Mouse (Mus musculus) embryonic facial prominence, embryonic 11.5 days (tissue): ENCODE data around the gene Gtpbp6. TPM values are rescaled to one million over a fixed set of nuclear protein-coding genes. Genes with fewer than 3 reads are reported as not detected.
"Not testable (repeated sequence)": the region's sequence is repeated elsewhere in the genome, so short reads cannot be mapped to it uniquely, and the experiment has no call there.

Experiments used
- ATAC-seq: fragments of 200-750 bp; cut with Nextera tagmentation; replicated peaks from 2 replicates; pipeline ENCODE4 v1.8.0; 2017; ENCODE audit warnings: low read depth; ENCODE audit not compliant: insufficient number of reproducible peaks, low FRiP score, low TSS enrichment
- DNase-seq: peaks from one replicate; pipeline ENCODE4 v3.0.0-alpha.2; 2015; ENCODE audit warnings: low spot score
- H3K27ac ChIP-seq: fragments of 300-500 bp; sonication (generic); replicated peaks from 2 replicates; pipeline ENCODE4 v1.5.1; 2014; ENCODE audit warnings: mild to moderate bottlenecking, low read depth, low read length, control low read depth
- H3K27me3 ChIP-seq: fragments of 300-500 bp; sonication (generic); 2 replicates; pipeline ENCODE4 v1.6.1; 2014; ENCODE audit warnings: mild to moderate bottlenecking, low read length, moderate library complexity, mixed read lengths; ENCODE audit not compliant: control insufficient read depth, insufficient read depth
- H3K36me3 ChIP-seq: fragments of 300-500 bp; sonication (generic); replicated peaks from 2 replicates; pipeline ENCODE4 v1.6.1; 2014; ENCODE audit warnings: low read depth, mild to moderate bottlenecking, low read length, moderate library complexity, mixed read lengths; ENCODE audit not compliant: control insufficient read depth, insufficient read depth
- H3K4me1 ChIP-seq: fragments of 300-500 bp; sonication (generic); 2 replicates; pipeline ENCODE4 v1.6.1; 2014; ENCODE audit warnings: low read length, mixed read lengths; ENCODE audit not compliant: control insufficient read depth, insufficient read depth
- H3K4me2 ChIP-seq: fragments of 300-500 bp; sonication (generic); 2 replicates; pipeline ENCODE4 v1.6.1; 2014; ENCODE audit warnings: low read depth, mild to moderate bottlenecking, control low read depth, low read length, moderate library complexity
- H3K4me3 ChIP-seq: fragments of 300-500 bp; sonication (generic); 2 replicates; pipeline ENCODE4 v1.5.1; 2014; ENCODE audit warnings: low read depth, low read length, control low read depth
- H3K9ac ChIP-seq: fragments of 300-500 bp; sonication (generic); replicated peaks from 2 replicates; pipeline ENCODE4 v1.6.1; 2014; ENCODE audit warnings: mild to moderate bottlenecking, control low read depth, low read length
- H3K9me3 ChIP-seq: fragments of 300-500 bp; sonication (generic); replicated peaks from 2 replicates; pipeline ENCODE4 v1.6.1; 2016; ENCODE audit warnings: mild to moderate bottlenecking, low read length, inconsistent platforms, mixed read lengths; ENCODE audit not compliant: control insufficient read depth
- WGBS: fragments of 180-500 bp; shearing (Covaris S2); extraction: QIAGEN DNeasy Blood & Tissue Kit; methylation state at CpG from one replicate; pipeline ENCODE4 v1.1.7; 2014; 5-methylcytosine and 5-hydroxymethylcytosine counted together
- polyA plus RNA-seq: library from polyadenylated mRNA; unstranded; fragments of >200 nt; fragmentation: Nextera tagmentation; extraction: Ambion mirVana; gene quantifications from 2 replicates; pipeline ENCODE4 v1.2.1, GENCODE M21; 2014

The Gtpbp6 gene
- polyA plus RNA-seq, 1 experiment from 2014 or later: 20.9 TPM

DNA sequence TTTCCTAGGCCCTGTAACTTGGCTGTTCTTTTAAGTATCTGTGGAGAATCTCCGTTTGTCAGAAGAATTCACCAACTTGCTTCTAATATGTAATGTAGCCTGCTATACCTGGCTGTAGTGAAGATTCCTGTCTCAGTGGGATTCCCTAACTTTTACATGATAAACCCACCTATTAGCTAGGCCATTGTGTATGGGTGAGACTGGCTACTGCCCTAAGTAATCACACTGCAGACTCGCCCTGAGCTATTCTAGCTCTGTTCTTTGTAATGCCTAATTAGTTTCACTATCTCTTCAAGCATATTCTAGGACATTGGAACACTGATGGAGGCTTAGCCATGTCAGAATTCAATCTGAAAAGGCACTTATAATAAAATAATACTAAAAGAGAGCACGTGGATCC is 14.4 kb upstream of the Gtpbp6 start:
- H3K36me3 ChIP-seq, DNase-seq, H3K9me3 ChIP-seq, H3K4me2 ChIP-seq, H3K4me3 ChIP-seq, ATAC-seq, H3K9ac ChIP-seq, H3K4me1 ChIP-seq, H3K27me3 ChIP-seq, H3K27ac ChIP-seq: not testable (repeated sequence)
- 83% methylated on average over 3 of the region's 3 CpGs for WGBS

GRCm38 (mm10) chr5:110109991-110110441 is 2.0 kb upstream of the Gtpbp6 start, which contains the start of gene Zfp605:
Gene Zfp605 (plus strand): TSS chr5:110110092.
- H3K4me2 ChIP-seq: peak within 1 kb of the TSS; percentile 43
- peak within 1 kb of the TSS; percentile 38 for H3K4me3 ChIP-seq
- peak within 1 kb of the TSS; percentile 56 for H3K9ac ChIP-seq
- H3K9me3 ChIP-seq: no peaks in the 10 kb centered on the region
- H3K27me3 ChIP-seq: no peaks in the 10 kb centered on the region
- 1% methylated on average over 12 of the region's 12 CpGs for WGBS
- no peaks in the 10 kb centered on the region for H3K4me1 ChIP-seq
- ATAC-seq: peak; percentile 52
- peaks cover 4% of the 10 kb centered on the region; the same call in 1 of the 2 replicates for H3K36me3 ChIP-seq
- H3K27ac ChIP-seq: no peak within 1 kb of the TSS
- peak; percentile 87 for DNase-seq

DNA sequence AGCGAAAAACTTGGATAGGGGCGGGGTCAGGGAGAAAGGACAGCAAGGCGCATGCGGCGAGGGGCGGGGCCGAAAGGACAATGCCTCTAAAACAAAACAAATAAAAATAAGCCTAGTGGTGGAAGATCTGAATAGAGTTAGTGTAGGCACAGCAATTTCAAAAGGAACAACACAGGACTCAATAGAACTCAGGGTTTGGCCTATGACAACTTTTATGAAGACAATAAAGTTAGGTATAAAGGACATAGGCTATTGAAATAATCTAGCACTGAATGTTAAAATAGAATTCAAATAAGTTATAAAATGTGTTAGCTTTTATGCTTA is 270 bp upstream of the Gtpbp6 start:
- 0% methylated on average over 7 of the region's 7 CpGs for WGBS
- ATAC-seq: no peak
- H3K4me1 ChIP-seq: no peaks in the 10 kb centered on the region
- H3K9me3 ChIP-seq: no peaks in the 10 kb centered on the region
- peak overlapping the region; percentile 96; the same call in 1 of the 2 replicates for H3K27ac ChIP-seq
- DNase-seq: no peak
- H3K4me2 ChIP-seq: peak overlapping the region; percentile 91
- H3K36me3 ChIP-seq: peaks cover 10% of the 10 kb centered on the region; the same call in 1 of the 2 replicates
- H3K27me3 ChIP-seq: no peaks in the 10 kb centered on the region
- no peak overlapping the region for H3K9ac ChIP-seq
- peak overlapping the region; percentile 81 for H3K4me3 ChIP-seq

- peak overlapping the region; percentile 81 for H3K4me3 ChIP-seq
- WGBS: 17% methylated on average over 41 of the region's 41 CpGs
- ATAC-seq (peak; percentile 40), DNase-seq (no peak)
- H3K4me2 ChIP-seq: peak overlapping the region; percentile 91
- H3K4me1 ChIP-seq: no peaks in the 10 kb centered on the region
- peaks cover 10% of the 10 kb centered on the region; the same call in 1 of the 2 replicates for H3K36me3 ChIP-seq
- H3K27me3 ChIP-seq: no peaks in the 10 kb centered on the region
- peak overlapping the region; percentile 96 for H3K27ac ChIP-seq
- H3K9me3 ChIP-seq: no peaks in the 10 kb centered on the region
- peak overlapping the region; percentile 89 for H3K9ac ChIP-seq
Observed at GRCm38 (mm10) chr5:110106901-110107564, 964 bp downstream of the Gtpbp6 start.

DNA sequence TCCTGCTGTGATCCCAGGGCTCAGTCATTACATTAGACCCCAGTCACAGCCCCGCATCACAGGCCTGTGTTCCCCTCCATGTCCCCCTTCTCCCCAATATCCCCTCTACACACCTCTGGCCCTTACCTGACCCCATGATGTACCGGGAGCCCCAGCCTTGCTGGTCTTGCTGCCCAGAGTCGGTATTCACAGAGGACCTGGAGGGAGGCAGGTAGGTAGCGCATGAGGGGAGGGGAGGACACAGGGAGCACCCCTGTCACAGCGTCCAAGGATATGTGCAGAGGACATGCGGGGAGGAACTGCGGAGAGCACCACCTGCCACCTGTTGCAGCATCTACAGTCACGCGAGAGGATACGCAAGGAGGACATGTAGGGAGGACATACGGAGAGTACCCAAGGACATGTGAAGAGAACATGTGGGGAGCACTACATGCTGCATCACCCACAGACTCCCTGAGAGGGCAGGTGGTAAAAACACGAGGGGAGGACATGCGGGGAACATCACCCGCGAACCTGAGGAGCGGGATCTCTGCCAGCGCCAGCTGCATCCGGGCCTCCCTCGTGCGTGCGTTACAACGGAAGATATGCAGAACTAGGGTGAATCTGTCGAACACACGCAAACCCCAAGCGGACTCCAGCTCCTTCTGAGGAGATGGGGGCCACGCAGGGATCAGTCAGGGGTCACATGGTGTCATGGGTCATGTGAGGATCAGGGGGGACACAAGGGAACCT is 1.7 kb downstream of the Gtpbp6 start:
- no peak for DNase-seq
- Histone ChIP-seq H3K4me1 (no peaks in the 10 kb centered on the region), H3K27ac (no peak overlapping the region), H3K4me2 (peak overlapping the region; percentile 91), H3K9me3 (no peaks in the 10 kb centered on the region), H3K36me3 (peaks cover 10% of the 10 kb centered on the region; the same call in 1 of the 2 replicates), H3K27me3 (no peaks in the 10 kb centered on the region), H3K4me3 (peak overlapping the region; percentile 81), H3K9ac (no peak overlapping the region)
- 94% methylated on average over 26 of the region's 26 CpGs for WGBS
- ATAC-seq: no peak

DNA sequence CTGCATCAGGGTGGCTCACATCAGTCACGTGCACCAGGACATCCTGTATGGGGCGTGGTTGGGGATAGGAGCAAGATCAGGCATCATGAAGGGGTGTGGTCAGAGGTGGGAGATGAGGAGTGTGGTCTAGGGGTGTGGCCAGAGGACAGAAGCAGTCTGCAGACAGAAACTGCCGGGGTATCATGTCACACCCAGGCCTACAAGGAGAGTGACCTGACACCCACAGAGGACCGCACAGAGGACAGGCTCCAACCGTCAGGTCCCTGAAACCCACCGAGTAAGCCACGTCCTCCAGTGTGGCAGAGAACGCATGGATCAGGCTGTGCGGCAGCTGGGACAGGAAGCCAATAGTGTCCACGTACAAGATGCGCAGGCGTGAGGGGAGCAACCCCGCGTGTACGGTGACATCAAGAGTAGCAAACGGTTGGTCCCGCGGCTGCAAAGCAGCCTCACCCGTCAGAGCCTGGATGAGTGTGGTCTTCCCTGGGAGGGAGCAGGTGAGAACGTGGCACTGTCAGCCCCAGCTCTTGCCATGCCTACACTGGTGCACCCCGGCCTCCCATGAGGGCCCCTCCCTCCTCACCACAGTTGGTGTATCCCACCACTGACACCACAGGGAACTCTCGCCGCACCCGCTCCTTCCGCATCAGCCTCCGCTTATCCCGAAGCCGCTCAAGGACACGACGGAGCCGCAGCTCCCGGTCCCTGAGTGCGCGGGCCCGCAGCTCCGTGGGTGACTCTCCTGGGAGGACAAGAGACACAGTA is 3.2 kb downstream of the Gtpbp6 start:
- Histone ChIP-seq H3K27ac (no peak overlapping the region), H3K4me2 (no peak overlapping the region), H3K4me1 (no peaks in the 10 kb centered on the region; the same call in 1 of the 2 replicates), H3K4me3 (no peak overlapping the region), H3K9ac (no peak overlapping the region), H3K36me3 (peaks cover 10% of the 10 kb centered on the region; the same call in 1 of the 2 replicates), H3K27me3 (no peaks in the 10 kb centered on the region), H3K9me3 (no peaks in the 10 kb centered on the region)
- ATAC-seq (no peak), DNase-seq (no peak)
- 93% methylated on average over 36 of the region's 36 CpGs for WGBS

DNA sequence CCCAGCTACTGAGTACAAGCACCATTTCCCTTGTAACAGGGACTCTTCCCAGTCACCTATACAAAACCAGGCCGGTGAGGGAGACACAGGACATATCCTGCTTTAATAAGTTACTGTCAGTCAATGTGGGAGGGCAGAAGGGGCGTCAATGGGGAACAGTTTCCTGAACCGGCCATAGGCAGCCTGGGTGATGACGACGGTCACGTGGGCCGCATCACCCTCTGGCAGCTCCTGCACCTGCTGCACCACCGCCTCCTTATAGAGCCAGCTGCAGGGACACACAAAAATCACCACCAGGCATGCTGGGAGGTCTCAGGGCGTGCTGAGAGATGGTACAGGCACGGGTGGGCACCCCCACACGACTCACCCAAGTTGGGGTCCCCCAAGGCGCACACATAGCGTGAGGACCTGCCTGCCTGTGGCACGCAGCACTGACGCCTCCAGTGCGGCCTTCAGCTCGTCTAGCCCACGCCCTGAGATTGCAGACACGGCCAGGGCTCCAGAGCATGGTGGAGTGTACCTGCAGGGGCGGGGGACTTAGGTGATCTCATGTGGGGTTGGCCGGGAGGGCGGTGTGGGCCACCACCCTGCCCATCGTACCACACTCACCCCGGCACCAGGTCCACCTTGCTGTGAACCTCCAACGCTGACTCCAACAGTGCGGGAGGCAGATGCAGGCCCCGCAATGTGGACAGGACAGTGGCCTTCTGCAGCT is 3.9 kb downstream of the Gtpbp6 start:
- ATAC-seq: no peak
- H3K4me2 ChIP-seq: no peak overlapping the region
- H3K9ac ChIP-seq: no peak overlapping the region
- H3K36me3 ChIP-seq: peaks cover 10% of the 10 kb centered on the region; the same call in 1 of the 2 replicates
- no peaks in the 10 kb centered on the region; the same call in 1 of the 2 replicates for H3K4me1 ChIP-seq
- 97% methylated on average over 27 of the region's 27 CpGs for WGBS
- H3K9me3 ChIP-seq: no peaks in the 10 kb centered on the region
- no peak for DNase-seq
- no peak overlapping the region for H3K4me3 ChIP-seq
- H3K27me3 ChIP-seq: no peaks in the 10 kb centered on the region
- no peak overlapping the region for H3K27ac ChIP-seq
